Mouse (Mus musculus): ENCODE measurements around the gene Tll2. TPM values are rescaled to one million over a fixed set of nuclear protein-coding genes. Genes with fewer than 3 reads are reported as not detected.

Gene Tll2
- polyA plus RNA-seq, 2 experiments, result not detected

- TF ChIP-seq CTCF (IDR thresholded peaks at IDR 0.05; ENCODE audit: low read depth) (no peak), EP300 (IDR thresholded peaks at IDR 0.05; ENCODE audit: low read depth) (no peak)
- Histone ChIP-seq H3K36me3 (replicated peaks; ENCODE audit: control insufficient read depth, insufficient read depth, low read depth) (no peaks in the 10 kb centered on the region), H3K27ac (no peak overlapping the region), H3K4me2 (ENCODE audit: low read depth) (no peak overlapping the region), H3K9ac (replicated peaks) (no peak overlapping the region), H3K9me3 (ENCODE audit: control insufficient read depth, low read length) (no peaks in the 10 kb centered on the region), H3K4me1 (replicated peaks; ENCODE audit: control insufficient read depth in 2 of 2, insufficient read depth in 2 of 2, low read length in 1 of 2) (no peaks in the 10 kb centered on the region), H3K27me3 (ENCODE audit: control insufficient read depth, insufficient read depth, low read length) (no peaks in the 10 kb centered on the region), H3K4me3 (ENCODE audit: insufficient read depth in 1 of 2, low read depth in 2 of 2, low read length in 2 of 2) (no peak overlapping the region)
- ATAC-seq (ENCODE audit: insufficient read depth) (no peak), DNase-seq (ENCODE audit: low read depth in 3 of 3, low spot score in 3 of 3) (no peak)
- 59% methylated on average over 8 of the region's 8 CpGs for WGBS (ENCODE audit: insufficient replicate concordance)
These were observed 105.2 kb downstream of the Tll2 start for GRCm38 (mm10) chr19:41101390-41101789.

GRCm38 (mm10) chr19:41100863-41101262 is 105.8 kb downstream of the Tll2 start:
- Histone ChIP-seq H3K4me3 (ENCODE audit: insufficient read depth in 1 of 2, low read depth in 2 of 2, low read length in 2 of 2) (no peak overlapping the region), H3K27ac (no peak overlapping the region), H3K9me3 (ENCODE audit: control insufficient read depth, low read length) (no peaks in the 10 kb centered on the region), H3K27me3 (ENCODE audit: control insufficient read depth, insufficient read depth, low read length) (no peaks in the 10 kb centered on the region), H3K9ac (replicated peaks) (no peak overlapping the region), H3K36me3 (replicated peaks; ENCODE audit: control insufficient read depth, insufficient read depth, low read depth) (no peaks in the 10 kb centered on the region), H3K4me2 (ENCODE audit: low read depth) (no peak overlapping the region), H3K4me1 (replicated peaks; ENCODE audit: control insufficient read depth in 2 of 2, insufficient read depth in 2 of 2, low read length in 1 of 2) (no peaks in the 10 kb centered on the region)
- TF ChIP-seq EP300 (IDR thresholded peaks at IDR 0.05; ENCODE audit: low read depth) (no peak), CTCF (IDR thresholded peaks at IDR 0.05; ENCODE audit: low read depth) (no peak)
- ATAC-seq (ENCODE audit: insufficient read depth) (no peak), DNase-seq (ENCODE audit: low read depth in 3 of 3, low spot score in 3 of 3) (no peak)
- WGBS (ENCODE audit: insufficient replicate concordance), result 79% methylated on average over 7 of the region's 7 CpGs

- H3K4me3 ChIP-seq (ENCODE audit: insufficient read depth in 1 of 2, low read depth in 2 of 2, low read length in 2 of 2), result no peak overlapping the region
- DNase-seq (ENCODE audit: low read depth in 3 of 3, low spot score in 3 of 3) (no peak), ATAC-seq (ENCODE audit: insufficient read depth) (no peak)
- no peaks in the 10 kb centered on the region for H3K27me3 ChIP-seq (ENCODE audit: control insufficient read depth, insufficient read depth, low read length)
- no peaks in the 10 kb centered on the region for H3K36me3 ChIP-seq (replicated peaks; ENCODE audit: control insufficient read depth, insufficient read depth, low read depth)
- H3K27ac ChIP-seq, result no peak overlapping the region
- no peak overlapping the region for H3K9ac ChIP-seq (replicated peaks)
- H3K4me2 ChIP-seq (ENCODE audit: low read depth), result no peak overlapping the region
- TF ChIP-seq EP300 (IDR thresholded peaks at IDR 0.05; ENCODE audit: low read depth) (no peak), CTCF (IDR thresholded peaks at IDR 0.05; ENCODE audit: low read depth) (no peak)
- WGBS (ENCODE audit: insufficient replicate concordance), result 57% methylated on average over 4 of the region's 4 CpGs
- H3K9me3 ChIP-seq (ENCODE audit: control insufficient read depth, low read length), result no peaks in the 10 kb centered on the region
- no peaks in the 10 kb centered on the region for H3K4me1 ChIP-seq (replicated peaks; ENCODE audit: control insufficient read depth in 2 of 2, insufficient read depth in 2 of 2, low read length in 1 of 2)
These were observed 109.6 kb downstream of the Tll2 start for GRCm38 (mm10) chr19:41097038-41097437.

- Histone ChIP-seq H3K4me3 (ENCODE audit: insufficient read depth in 1 of 2, low read depth in 2 of 2, low read length in 2 of 2) (no peak overlapping the region), H3K4me1 (replicated peaks; ENCODE audit: control insufficient read depth in 2 of 2, insufficient read depth in 2 of 2, low read length in 1 of 2) (no peaks in the 10 kb centered on the region), H3K27ac (no peak overlapping the region), H3K4me2 (ENCODE audit: low read depth) (no peak overlapping the region), H3K36me3 (replicated peaks; ENCODE audit: control insufficient read depth, insufficient read depth, low read depth) (no peaks in the 10 kb centered on the region), H3K27me3 (ENCODE audit: control insufficient read depth, insufficient read depth, low read length) (peaks cover 6% of the 10 kb centered on the region; the same call in 1 of the 2 replicates), H3K9ac (replicated peaks) (no peak overlapping the region), H3K9me3 (ENCODE audit: control insufficient read depth, low read length) (no peaks in the 10 kb centered on the region)
- no peak for ATAC-seq (ENCODE audit: insufficient read depth)
- 12% methylated on average over 2 of the region's 2 CpGs for WGBS (ENCODE audit: insufficient replicate concordance)
- no peak for TF ChIP-seq EP300 (IDR thresholded peaks at IDR 0.05; ENCODE audit: low read depth)
- no peak for TF ChIP-seq CTCF (IDR thresholded peaks at IDR 0.05; ENCODE audit: low read depth)
- DNase-seq (ENCODE audit: low read depth in 3 of 3, low spot score in 3 of 3), result no peak
These were observed 114.7 kb downstream of the Tll2 start for GRCm38 (mm10) chr19:41091901-41092300.

GRCm38 (mm10) chr19:41089833-41090232 is 116.8 kb downstream of the Tll2 start:
- 4% methylated on average over 5 of the region's 5 CpGs for WGBS (ENCODE audit: insufficient replicate concordance)
- Histone ChIP-seq H3K27me3 (ENCODE audit: control insufficient read depth, insufficient read depth, low read length) (peaks cover 6% of the 10 kb centered on the region; the same call in 1 of the 2 replicates), H3K9me3 (ENCODE audit: control insufficient read depth, low read length) (no peaks in the 10 kb centered on the region), H3K4me2 (ENCODE audit: low read depth) (no peak overlapping the region), H3K27ac (no peak overlapping the region), H3K9ac (replicated peaks) (no peak overlapping the region), H3K4me1 (replicated peaks; ENCODE audit: control insufficient read depth in 2 of 2, insufficient read depth in 2 of 2, low read length in 1 of 2) (no peaks in the 10 kb centered on the region), H3K4me3 (ENCODE audit: insufficient read depth in 1 of 2, low read depth in 2 of 2, low read length in 2 of 2) (no peak overlapping the region), H3K36me3 (replicated peaks; ENCODE audit: control insufficient read depth, insufficient read depth, low read depth) (no peaks in the 10 kb centered on the region)
- TF ChIP-seq CTCF (IDR thresholded peaks at IDR 0.05; ENCODE audit: low read depth) (peak; percentile 79), EP300 (IDR thresholded peaks at IDR 0.05; ENCODE audit: low read depth) (no peak)
- no peak for ATAC-seq (ENCODE audit: insufficient read depth)
- peak in 2 of 3 experiments; percentile 6 for DNase-seq (ENCODE audit: low read depth in 3 of 3, low spot score in 3 of 3)
